Mouse (Mus musculus) midbrain, postnatal 0 days (tissue): ENCODE measurements around the gene Lama4. TPM values are rescaled to one million over a fixed set of nuclear protein-coding genes. Genes with fewer than 3 reads are reported as not detected.
A peak's percentile ranks its signal among the peaks of the same experiment; 100 is the strongest.

Experiments used
- ATAC-seq: fragments of 200-750 bp; cut with Nextera tagmentation; 2 replicates; pipeline ENCODE4 v1.8.0; 2017; ENCODE audit warnings: moderate number of reproducible peaks, mild to moderate bottlenecking, moderate TSS enrichment, moderate library complexity; ENCODE audit not compliant: low FRiP score
- DNase-seq: peaks from one replicate; pipeline ENCODE4 v3.0.0-alpha.2; 2015; ENCODE audit warnings: low spot score
- H3K27ac ChIP-seq: fragments of 300-500 bp; sonication (generic); 2 replicates; pipeline ENCODE4 v1.5.1; 2014; ENCODE audit warnings: low read depth, mild to moderate bottlenecking, low read length, mixed read lengths
- H3K27me3 ChIP-seq: fragments of 300-500 bp; sonication (generic); 2 replicates; pipeline ENCODE4 v1.6.1; 2014; ENCODE audit warnings: low read length, control low read depth, mixed read lengths; ENCODE audit not compliant: insufficient read depth
- H3K36me3 ChIP-seq: fragments of 300-500 bp; sonication (generic); 2 replicates; pipeline ENCODE4 v1.6.1; 2014; ENCODE audit warnings: low read length, control low read depth, mixed read lengths; ENCODE audit not compliant: insufficient read depth
- H3K4me1 ChIP-seq: fragments of 300-500 bp; sonication (generic); 2 replicates; pipeline ENCODE4 v1.6.1; 2014; ENCODE audit warnings: mild to moderate bottlenecking, control low read depth, antibody characterized with exemption, low read length, mixed read lengths; ENCODE audit not compliant: insufficient read depth
- H3K4me2 ChIP-seq: fragments of 300-500 bp; sonication (generic); 2 replicates; pipeline ENCODE4 v1.6.1; 2014; ENCODE audit warnings: low read depth, mild to moderate bottlenecking, low read length, mixed read lengths; ENCODE audit not compliant: poor library complexity, severe bottlenecking
- H3K4me3 ChIP-seq: fragments of 300-500 bp; sonication (generic); 2 replicates; pipeline ENCODE4 v1.5.1; 2014; ENCODE audit warnings: low read depth, mild to moderate bottlenecking, low read length, moderate library complexity
- H3K9ac ChIP-seq: fragments of 300-500 bp; sonication (generic); replicated peaks from 2 replicates; pipeline ENCODE4 v1.6.1; 2014; ENCODE audit warnings: mild to moderate bottlenecking, low read length, moderate library complexity, mixed read lengths; ENCODE audit not compliant: poor library complexity, severe bottlenecking
- H3K9me3 ChIP-seq: fragments of 300-500 bp; sonication (generic); 2 replicates; pipeline ENCODE4 v1.6.1; 2016; ENCODE audit warnings: low read length, control low read depth
- CTCF ChIP-seq: IDR thresholded peaks from 2 replicates; pipeline ENCODE4 v1.5.1; 2016; ENCODE audit warnings: antibody characterized with exemption, mild to moderate bottlenecking
- WGBS: fragments of 180-500 bp; shearing (Covaris S2); extraction: QIAGEN DNeasy Blood & Tissue Kit; methylation state at CpG from one replicate; pipeline ENCODE4 v1.1.7; 2014; 5-methylcytosine and 5-hydroxymethylcytosine counted together
- polyA plus RNA-seq: library from polyadenylated mRNA; unstranded; fragments of >200 nt; fragmentation: Nextera tagmentation; extraction: Ambion mirVana; gene quantifications from 2 replicates; pipeline ENCODE4 v1.2.1, GENCODE M21; 2015
- total RNA-seq: library from RNA; depleted of rRNA; stranded (reverse); fragments of >200 nt; gene quantifications from 2 replicates; pipeline ENCODE4 v1.2.3, GENCODE M21; 2014; rRNA removed

Lama4 gene
- total RNA-seq = 20.2 and 27.8 TPM in 2 replicates
- polyA plus RNA-seq = 9.8 and 12.6 TPM in 2 replicates

GRCm38 (mm10) chr10:38965075-38965781, at the start of gene Lama4:
Gene Lama4 (plus strand): TSS chr10:38965515.
- peak; percentile 57; the same call in 1 of the 2 replicates for ATAC-seq
- H3K9ac ChIP-seq = peak within 1 kb of the TSS; percentile 25
- H3K9me3 ChIP-seq = no peaks in the 10 kb centered on the region
- peak within 1 kb of the TSS; percentile 32; the same call in 1 of the 2 replicates for H3K27ac ChIP-seq
- H3K4me3 ChIP-seq = peak within 1 kb of the TSS; percentile 33
- no peak for TF ChIP-seq CTCF
- 0 out of 2 replicates have a peak, but pooled peaks cover 4% of the 10 kb centered on the region for H3K4me1 ChIP-seq
- peak; percentile 61 for DNase-seq
- H3K36me3 ChIP-seq = no peaks in the 10 kb centered on the region
- peak within 1 kb of the TSS; percentile 61 for H3K4me2 ChIP-seq
- H3K27me3 ChIP-seq = no peaks in the 10 kb centered on the region
- WGBS = 4% methylated on average over 24 of the region's 24 CpGs

GRCm38 (mm10) chr10:38916027-38916617, 49.2 kb upstream of the Lama4 start:
- Histone ChIP-seq H3K27ac (no peak overlapping the region), H3K4me1 (no peaks in the 10 kb centered on the region), H3K9ac (no peak overlapping the region), H3K4me3 (no peak overlapping the region), H3K27me3 (no peaks in the 10 kb centered on the region), H3K4me2 (no peak overlapping the region), H3K9me3 (no peaks in the 10 kb centered on the region), H3K36me3 (no peaks in the 10 kb centered on the region)
- ATAC-seq (no peak), DNase-seq (no peak)
- no peak for TF ChIP-seq CTCF
- WGBS = 81% methylated on average over 4 of the region's 4 CpGs

- H3K36me3 ChIP-seq = no peaks in the 10 kb centered on the region
- WGBS = 85% methylated on average over 6 of the region's 6 CpGs
- H3K4me3 ChIP-seq = no peak overlapping the region
- no peaks in the 10 kb centered on the region for H3K27me3 ChIP-seq
- TF ChIP-seq CTCF = no peak
- no peak overlapping the region for H3K9ac ChIP-seq
- DNase-seq (no peak), ATAC-seq (no peak)
- H3K9me3 ChIP-seq = no peaks in the 10 kb centered on the region
- no peak overlapping the region for H3K27ac ChIP-seq
- no peak overlapping the region for H3K4me2 ChIP-seq
- no peaks in the 10 kb centered on the region for H3K4me1 ChIP-seq
Observed at GRCm38 (mm10) chr10:38928940-38929697, 36.2 kb upstream of the Lama4 start.

GRCm38 (mm10) chr10:38944701-38945100, 20.6 kb upstream of the Lama4 start:
- Histone ChIP-seq H3K27ac (no peak overlapping the region), H3K9ac (no peak overlapping the region), H3K9me3 (no peaks in the 10 kb centered on the region), H3K36me3 (no peaks in the 10 kb centered on the region), H3K27me3 (no peaks in the 10 kb centered on the region), H3K4me1 (no peaks in the 10 kb centered on the region), H3K4me3 (no peak overlapping the region), H3K4me2 (no peak overlapping the region)
- no peak for TF ChIP-seq CTCF
- ATAC-seq (no peak), DNase-seq (no peak)
- 79% methylated on average over 2 of the region's 2 CpGs for WGBS

- ATAC-seq (no peak), DNase-seq (no peak)
- Histone ChIP-seq H3K9ac (no peak overlapping the region), H3K27ac (no peak overlapping the region), H3K4me1 (0 out of 2 replicates have a peak, but pooled peaks cover 4% of the 10 kb centered on the region), H3K4me2 (no peak overlapping the region), H3K9me3 (no peaks in the 10 kb centered on the region), H3K4me3 (no peak overlapping the region), H3K36me3 (no peaks in the 10 kb centered on the region), H3K27me3 (no peaks in the 10 kb centered on the region)
- TF ChIP-seq CTCF = no peak
- 78% methylated on average over 2 of the region's 2 CpGs for WGBS
Observed at GRCm38 (mm10) chr10:38961920-38962319, 3.4 kb upstream of the Lama4 start.
